Mouse (Mus musculus) lung, postnatal 25 days (tissue): ENCODE results near the gene Copz2.
"Not testable (repeated sequence)": the region's sequence is repeated elsewhere in the genome, so short reads cannot be mapped to it uniquely, and the experiment has no call there.

Experiments
- DNase-seq: peaks from one replicate; pipeline ENCODE4 v3.0.0; 2022; ENCODE audit warnings: low spot score

The Copz2 gene

GRCm38 (mm10) chr11:96829403-96829812 lies 20.3 kb upstream of the Copz2 start:
- DNase-seq: peak; percentile 92

GRCm38 (mm10) chr11:96829813-96830538 lies 19.7 kb upstream of the Copz2 start, which contains the start of gene Nfe2l1:
Gene Nfe2l1, minus strand, starts transcription at chr11:96829968.
- DNase-seq: peak; percentile 100

GRCm38 (mm10) chr11:96830539-96831216 lies 19.0 kb upstream of the Copz2 start:
- no peak for DNase-seq

- DNase-seq: no peak
Measured at GRCm38 (mm10) chr11:96831516-96831915, 18.2 kb upstream of the Copz2 start.

- no peak for DNase-seq
Measured at GRCm38 (mm10) chr11:96832541-96832940, 17.1 kb upstream of the Copz2 start.

GRCm38 (mm10) chr11:96832973-96833372 lies 16.7 kb upstream of the Copz2 start:
- DNase-seq: no peak

GRCm38 (mm10) chr11:96834127-96834526 lies 15.5 kb upstream of the Copz2 start:
- DNase-seq: no peak

GRCm38 (mm10) chr11:96837298-96837697 lies 12.4 kb upstream of the Copz2 start:
- no peak for DNase-seq

GRCm38 (mm10) chr11:96838341-96838740 lies 11.3 kb upstream of the Copz2 start:
- DNase-seq: no peak

GRCm38 (mm10) chr11:96839428-96839827 lies 10.2 kb upstream of the Copz2 start:
- DNase-seq: no peak

GRCm38 (mm10) chr11:96839877-96840276 lies 9.8 kb upstream of the Copz2 start:
- no peak for DNase-seq

GRCm38 (mm10) chr11:96840290-96840689 lies 9.4 kb upstream of the Copz2 start:
- no peak for DNase-seq

- DNase-seq: no peak
Measured at GRCm38 (mm10) chr11:96843627-96844026, 6.0 kb upstream of the Copz2 start.

- no peak for DNase-seq
Measured at GRCm38 (mm10) chr11:96847240-96847639, 2.4 kb upstream of the Copz2 start.

- no peak for DNase-seq
Measured at GRCm38 (mm10) chr11:96848694-96849093, 976 bp upstream of the Copz2 start.

- not testable (repeated sequence) for DNase-seq
Measured at GRCm38 (mm10) chr11:96849145-96849544, 525 bp upstream of the Copz2 start.

- no peak for DNase-seq
Measured at GRCm38 (mm10) chr11:96857446-96857845, 7.8 kb downstream of the Copz2 start.

GRCm38 (mm10) chr11:96859635-96860034 lies 10.0 kb downstream of the Copz2 start:
- no peak for DNase-seq

GRCm38 (mm10) chr11:96860564-96860963 lies 10.9 kb downstream of the Copz2 start:
- DNase-seq: peak; percentile 81

- DNase-seq: peak; percentile 65
Measured at GRCm38 (mm10) chr11:96861446-96861845, 11.8 kb downstream of the Copz2 start.

GRCm38 (mm10) chr11:96861878-96862289 lies 12.2 kb downstream of the Copz2 start:
- peak; percentile 93 for DNase-seq

GRCm38 (mm10) chr11:96862534-96862933 lies 12.9 kb downstream of the Copz2 start:
- DNase-seq: no peak

GRCm38 (mm10) chr11:96863206-96863995 lies 13.7 kb downstream of the Copz2 start:
- DNase-seq: peak; percentile 52
